Mouse (Mus musculus): Measurements from ENCODE around the gene Guk1. TPM values are rescaled to one million over a fixed set of nuclear protein-coding genes. Genes with fewer than 3 reads are reported as not detected.

Guk1 gene
- 245 and 247 TPM in 2 replicates for polyA plus RNA-seq (2015; fragmentation: Nextera tagmentation; extraction: Ambion mirVana)

DNA sequence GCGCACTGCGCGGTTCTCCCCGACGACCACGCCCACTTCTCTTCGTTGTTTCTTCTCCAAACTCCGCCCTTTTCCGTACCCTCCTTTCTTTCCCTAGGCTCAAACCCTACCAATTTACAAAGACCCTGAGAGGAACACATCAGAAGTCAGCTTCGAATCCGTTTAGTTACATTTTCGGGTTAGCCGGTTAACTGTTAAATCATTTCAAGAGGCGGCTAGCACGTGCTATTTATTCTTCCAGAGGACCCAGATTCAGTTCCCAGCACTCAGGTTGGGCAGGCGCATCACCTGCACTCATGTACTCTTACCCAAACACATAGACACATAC lies at the start of gene Guk1:
TSS of gene Guk1 (minus strand) at position 154 of the 328 bp plus-strand sequence.
- H3K27ac ChIP-seq (replicated peaks): peak within 1 kb of the TSS; percentile 92
- no peaks in the 10 kb centered on the region for H3K9me3 ChIP-seq
- H3K36me3 ChIP-seq: no peaks in the 10 kb centered on the region
- H3K9ac ChIP-seq: peak within 1 kb of the TSS; percentile 70
- H3K4me2 ChIP-seq: peak within 1 kb of the TSS; percentile 64
- WGBS: 6% methylated on average over 16 of the region's 16 CpGs
- H3K4me1 ChIP-seq (replicated peaks): peaks cover 27% of the 10 kb centered on the region
- no peaks in the 10 kb centered on the region for H3K27me3 ChIP-seq
- peak within 1 kb of the TSS; percentile 61 for H3K4me3 ChIP-seq
- peak; percentile 6; the same call in 1 of the 2 replicates for ATAC-seq (ENCODE audit: low FRiP score, low read depth)

DNA sequence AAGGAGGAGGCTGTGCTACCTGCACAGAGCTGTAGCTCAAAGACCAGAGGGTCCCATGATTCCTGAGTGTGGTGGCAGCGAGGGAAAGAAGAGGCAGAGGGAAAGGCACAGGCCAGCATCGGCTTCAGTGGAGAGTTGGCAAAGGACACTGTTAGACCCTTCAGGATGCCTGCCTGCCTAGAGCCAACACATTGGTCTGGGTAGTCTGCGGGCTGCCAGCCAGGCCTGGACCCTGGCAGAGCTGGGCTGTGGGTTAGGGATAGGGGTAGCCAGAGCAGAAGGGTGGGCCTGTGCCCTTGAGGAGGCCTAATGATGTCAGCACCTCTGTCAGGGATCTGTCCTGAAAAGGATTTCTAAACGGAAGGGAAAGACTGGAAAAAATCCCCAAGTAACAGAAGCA lies 47.8 kb upstream of the Guk1 start:
- 67% methylated on average over 4 of the region's 4 CpGs for WGBS
- H3K4me3 ChIP-seq: no peak overlapping the region
- no peak for ATAC-seq (ENCODE audit: low FRiP score, low read depth)
- H3K9me3 ChIP-seq: no peaks in the 10 kb centered on the region
- no peaks in the 10 kb centered on the region for H3K36me3 ChIP-seq
- no peak overlapping the region for H3K4me2 ChIP-seq
- no peak overlapping the region for H3K9ac ChIP-seq
- H3K4me1 ChIP-seq (replicated peaks): peaks cover 10% of the 10 kb centered on the region
- no peaks in the 10 kb centered on the region for H3K27me3 ChIP-seq
- no peak overlapping the region for H3K27ac ChIP-seq (replicated peaks)

DNA sequence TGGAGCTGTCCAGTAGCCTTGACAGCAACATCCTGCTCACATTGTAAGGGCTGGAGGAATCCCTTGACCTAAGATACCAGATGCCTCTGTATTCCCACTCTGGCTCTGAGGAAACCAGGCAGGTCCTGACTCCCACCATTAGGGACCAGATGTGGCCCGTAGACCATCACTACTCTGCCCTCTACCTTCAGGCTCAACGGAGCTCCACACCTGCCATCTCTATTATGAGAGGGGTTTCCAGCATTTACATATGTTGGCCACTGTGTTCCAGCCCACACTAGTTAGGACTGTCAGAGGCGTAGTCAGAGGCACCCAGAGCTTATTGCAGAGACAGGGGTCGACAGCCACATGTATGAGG lies 47.4 kb upstream of the Guk1 start:
- Histone ChIP-seq H3K9ac (no peak overlapping the region), H3K27ac (replicated peaks) (no peak overlapping the region), H3K4me2 (0 out of 2 replicates have a peak overlapping the region, but pooled peaks have one; percentile 2), H3K36me3 (no peaks in the 10 kb centered on the region), H3K27me3 (no peaks in the 10 kb centered on the region), H3K4me3 (no peak overlapping the region), H3K4me1 (replicated peaks) (peaks cover 10% of the 10 kb centered on the region), H3K9me3 (no peaks in the 10 kb centered on the region)
- 0 out of 2 replicates have a peak, but pooled peaks have one; percentile 5 for ATAC-seq (ENCODE audit: low FRiP score, low read depth)
- 46% methylated on average over 4 of the region's 4 CpGs for WGBS

DNA sequence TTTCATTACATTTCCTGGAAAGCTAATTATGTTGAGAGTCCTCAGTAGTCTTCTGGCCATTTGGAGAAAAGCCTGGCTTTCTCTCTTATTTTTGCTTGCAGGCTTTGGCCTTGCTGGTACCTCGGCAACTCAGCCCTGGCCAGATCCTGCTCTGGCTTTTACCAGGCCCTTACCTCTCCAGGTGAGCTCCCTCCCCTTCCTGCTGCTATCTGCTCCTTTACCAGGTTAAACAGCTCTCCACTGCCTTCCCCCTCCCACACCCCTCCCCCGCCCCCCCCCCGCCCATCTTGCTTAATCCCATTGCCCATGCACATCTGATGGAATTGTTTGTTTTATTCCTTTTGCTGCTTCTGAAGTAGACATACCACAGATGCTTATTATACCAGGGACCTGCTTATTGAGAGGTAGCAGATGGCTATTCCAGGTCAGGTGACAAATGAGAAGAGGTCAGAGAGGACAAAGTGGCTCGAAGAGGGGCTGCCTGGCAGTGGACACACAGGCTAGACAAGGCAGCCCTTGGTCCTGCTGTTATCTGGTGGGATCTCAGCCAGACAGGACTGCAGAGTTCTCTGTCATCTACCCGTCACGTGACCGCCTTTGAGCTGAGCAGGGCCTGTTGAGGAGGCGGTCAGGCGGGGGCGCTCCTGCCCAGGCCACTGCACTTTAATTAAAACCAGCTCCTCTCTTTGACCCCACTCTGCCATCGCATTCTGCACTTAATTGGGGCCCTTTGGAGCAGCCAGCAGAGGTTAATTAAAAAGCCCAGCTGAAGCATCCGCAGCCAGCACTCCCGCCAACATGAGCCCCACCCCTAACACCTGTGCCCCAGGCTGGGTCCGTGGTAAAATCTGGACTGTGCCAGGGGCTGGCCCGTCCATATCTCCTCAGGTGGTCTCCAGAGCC lies 46.8 kb upstream of the Guk1 start:
- H3K27me3 ChIP-seq: no peaks in the 10 kb centered on the region
- H3K9ac ChIP-seq: no peak overlapping the region
- WGBS: 5% methylated on average over 15 of the region's 15 CpGs
- no peak overlapping the region for H3K4me3 ChIP-seq
- H3K4me1 ChIP-seq (replicated peaks): peaks cover 10% of the 10 kb centered on the region
- 0 out of 2 replicates have a peak overlapping the region, but pooled peaks have one; percentile 2 for H3K4me2 ChIP-seq
- H3K36me3 ChIP-seq: no peaks in the 10 kb centered on the region
- ATAC-seq (ENCODE audit: low FRiP score, low read depth): peak; percentile 80
- H3K9me3 ChIP-seq: no peaks in the 10 kb centered on the region
- no peak overlapping the region for H3K27ac ChIP-seq (replicated peaks)

DNA sequence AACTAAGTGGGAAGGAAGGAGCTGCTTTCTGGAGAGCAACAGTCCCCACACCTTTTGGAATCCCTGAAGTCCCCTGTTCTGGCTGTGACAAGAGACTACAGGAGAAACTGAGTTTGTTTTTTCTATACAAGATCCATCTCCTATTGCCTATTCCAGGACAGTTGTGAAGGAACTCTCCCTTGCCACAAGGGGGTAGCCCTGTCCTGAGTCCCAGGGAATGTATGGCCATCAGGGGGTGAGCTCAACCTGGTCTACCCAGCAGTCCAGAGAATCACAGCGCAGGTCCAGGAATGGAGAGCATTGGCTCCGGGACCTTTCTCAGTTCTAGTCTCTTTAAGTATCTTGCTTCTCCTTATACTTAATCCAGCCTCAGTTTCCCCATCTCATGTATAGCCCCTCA lies 40.8 kb upstream of the Guk1 start:
- 57% methylated on average over 2 of the region's 2 CpGs for WGBS
- H3K4me2 ChIP-seq: no peak overlapping the region

DNA sequence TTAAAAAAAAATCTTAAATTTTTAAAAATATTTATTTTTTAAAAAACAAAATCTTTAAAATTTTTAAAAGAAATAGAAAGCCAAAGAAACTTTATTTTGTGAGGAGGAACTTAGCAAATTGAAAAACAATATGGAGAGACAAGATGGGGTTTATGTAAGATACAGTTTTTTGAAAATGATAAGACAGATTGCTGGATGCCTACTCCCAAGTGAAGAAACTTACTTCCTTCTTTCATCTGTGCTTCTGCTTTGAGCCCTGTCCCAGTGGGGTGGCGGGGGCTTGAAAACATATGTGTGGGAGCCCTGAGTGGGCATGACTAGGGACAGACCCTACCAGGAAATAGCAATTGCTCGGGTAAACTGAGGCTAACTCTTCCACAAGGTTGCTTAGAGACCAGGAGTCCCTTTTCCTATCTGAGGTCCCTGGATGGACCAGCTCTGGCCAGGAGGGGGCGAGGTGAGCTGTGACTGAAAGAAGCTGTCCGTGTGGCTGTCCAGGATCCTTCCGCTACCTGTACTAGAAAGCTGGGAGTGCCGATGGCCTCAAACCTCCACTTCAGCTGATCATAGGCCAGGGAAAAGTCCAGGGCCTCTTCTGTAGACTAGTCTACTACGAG lies 38.2 kb upstream of the Guk1 start:
- no peak overlapping the region for H3K9ac ChIP-seq
- H3K27ac ChIP-seq (replicated peaks): no peak overlapping the region
- no peaks in the 10 kb centered on the region for H3K27me3 ChIP-seq
- H3K4me3 ChIP-seq: no peak overlapping the region
- H3K4me1 ChIP-seq (replicated peaks): peaks cover 29% of the 10 kb centered on the region
- ATAC-seq (ENCODE audit: low FRiP score, low read depth): no peak
- no peaks in the 10 kb centered on the region for H3K9me3 ChIP-seq
- H3K4me2 ChIP-seq: no peak overlapping the region
- WGBS: 12% methylated on average over 7 of the region's 7 CpGs
- no peaks in the 10 kb centered on the region for H3K36me3 ChIP-seq

More for the DNA sequence above, 40.8 kb upstream of the Guk1 start:
- no peaks in the 10 kb centered on the region for H3K36me3 ChIP-seq
- no peaks in the 10 kb centered on the region for H3K27me3 ChIP-seq
- peaks cover 9% of the 10 kb centered on the region for H3K4me1 ChIP-seq (replicated peaks)
- no peak overlapping the region for H3K4me3 ChIP-seq
- H3K27ac ChIP-seq (replicated peaks): no peak overlapping the region
- ATAC-seq (ENCODE audit: low FRiP score, low read depth): no peak
- no peaks in the 10 kb centered on the region for H3K9me3 ChIP-seq
- no peak overlapping the region for H3K9ac ChIP-seq

DNA sequence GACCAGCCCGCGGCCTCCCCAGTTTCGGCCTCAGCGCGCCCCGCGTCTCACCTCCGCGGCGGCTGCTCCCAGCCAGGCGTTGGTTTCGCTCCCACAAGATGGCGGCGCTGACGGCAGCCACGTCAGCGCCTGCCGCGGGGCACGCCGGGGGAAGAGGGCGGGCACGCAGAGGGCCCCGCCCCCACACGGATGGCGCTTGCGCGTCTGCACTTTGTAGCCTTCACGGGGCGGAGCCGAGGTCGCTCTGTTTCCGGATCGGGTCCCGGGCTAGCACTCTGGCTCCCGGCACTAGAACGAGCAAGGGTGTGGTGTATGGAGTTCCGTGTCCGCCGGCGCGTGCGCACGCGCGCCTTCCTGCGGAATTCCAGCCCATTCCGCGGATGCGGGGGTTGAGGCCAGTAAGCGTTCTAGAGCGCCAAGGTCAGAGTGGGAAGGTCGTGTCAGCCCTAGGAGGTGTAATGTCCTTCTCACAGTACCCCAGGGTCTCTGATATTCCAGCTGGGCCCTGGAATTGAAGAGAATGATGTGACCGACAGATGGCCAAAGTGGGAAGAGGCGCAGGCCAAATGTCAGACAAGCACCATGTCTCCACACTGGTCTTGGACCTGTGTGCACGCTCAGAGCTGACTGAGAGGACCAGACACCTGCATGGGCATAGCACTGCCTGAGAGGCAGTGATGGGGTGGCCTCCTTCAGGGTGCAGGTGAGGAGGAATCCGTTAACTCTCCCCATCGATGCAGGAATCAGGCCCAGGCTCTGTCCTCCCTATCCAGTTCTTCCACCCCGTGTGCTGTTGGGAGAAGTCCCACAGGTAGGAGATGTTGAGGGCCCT lies 36.3 kb upstream of the Guk1 start, which contains the start of gene Arf1:
TSS of gene Arf1 (minus strand) at position 149 of the 832 bp plus-strand sequence.
- no peaks in the 10 kb centered on the region for H3K9me3 ChIP-seq
- H3K36me3 ChIP-seq: no peaks in the 10 kb centered on the region
- H3K27ac ChIP-seq (replicated peaks): peak within 1 kb of the TSS; percentile 94
- H3K4me1 ChIP-seq (replicated peaks): peaks cover 42% of the 10 kb centered on the region
- H3K4me3 ChIP-seq: peak within 1 kb of the TSS; percentile 99
- peak within 1 kb of the TSS; percentile 80 for H3K4me2 ChIP-seq
- 6% methylated on average over 52 of the region's 59 CpGs for WGBS
- no peaks in the 10 kb centered on the region for H3K27me3 ChIP-seq
- H3K9ac ChIP-seq: peak within 1 kb of the TSS; percentile 99
- peak; percentile 94 for ATAC-seq (ENCODE audit: low FRiP score, low read depth)

DNA sequence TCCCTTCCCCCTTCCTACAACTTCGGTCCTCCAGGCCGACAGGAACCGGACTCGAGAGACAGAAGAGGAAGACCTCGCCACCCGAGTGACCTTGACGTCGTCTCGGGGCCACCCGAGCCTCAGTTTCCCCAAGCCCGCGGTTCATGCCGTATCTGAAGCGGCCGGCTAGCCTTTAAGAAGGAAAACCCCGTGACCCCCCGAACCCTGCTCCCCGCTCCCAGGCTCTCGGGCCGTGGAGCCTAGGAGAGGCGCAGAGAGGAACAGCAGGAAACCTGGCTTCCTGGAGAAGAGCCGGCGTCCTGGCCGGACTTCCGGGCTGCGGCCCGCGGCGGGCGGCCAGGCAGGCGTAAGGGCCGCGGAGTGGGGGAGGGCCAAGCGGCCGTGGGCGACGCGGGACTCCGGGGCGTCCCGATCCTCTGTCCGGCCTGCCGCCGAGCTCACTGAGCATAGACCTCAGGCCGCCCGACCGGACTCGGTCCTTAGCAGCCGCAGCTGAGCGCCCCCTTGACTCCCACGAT lies 35.7 kb upstream of the Guk1 start:
- H3K9ac ChIP-seq: peak overlapping the region; percentile 99
- WGBS: under 1% methylated on average over 42 of the region's 51 CpGs
- ATAC-seq (ENCODE audit: low FRiP score, low read depth): peak; percentile 83
- no peaks in the 10 kb centered on the region for H3K36me3 ChIP-seq
- peak overlapping the region; percentile 99 for H3K4me3 ChIP-seq
- H3K27ac ChIP-seq (replicated peaks): peak overlapping the region; percentile 94
- H3K4me2 ChIP-seq: peak overlapping the region; percentile 80
- peaks cover 49% of the 10 kb centered on the region for H3K4me1 ChIP-seq (replicated peaks)
- H3K27me3 ChIP-seq: no peaks in the 10 kb centered on the region
- H3K9me3 ChIP-seq: no peaks in the 10 kb centered on the region

DNA sequence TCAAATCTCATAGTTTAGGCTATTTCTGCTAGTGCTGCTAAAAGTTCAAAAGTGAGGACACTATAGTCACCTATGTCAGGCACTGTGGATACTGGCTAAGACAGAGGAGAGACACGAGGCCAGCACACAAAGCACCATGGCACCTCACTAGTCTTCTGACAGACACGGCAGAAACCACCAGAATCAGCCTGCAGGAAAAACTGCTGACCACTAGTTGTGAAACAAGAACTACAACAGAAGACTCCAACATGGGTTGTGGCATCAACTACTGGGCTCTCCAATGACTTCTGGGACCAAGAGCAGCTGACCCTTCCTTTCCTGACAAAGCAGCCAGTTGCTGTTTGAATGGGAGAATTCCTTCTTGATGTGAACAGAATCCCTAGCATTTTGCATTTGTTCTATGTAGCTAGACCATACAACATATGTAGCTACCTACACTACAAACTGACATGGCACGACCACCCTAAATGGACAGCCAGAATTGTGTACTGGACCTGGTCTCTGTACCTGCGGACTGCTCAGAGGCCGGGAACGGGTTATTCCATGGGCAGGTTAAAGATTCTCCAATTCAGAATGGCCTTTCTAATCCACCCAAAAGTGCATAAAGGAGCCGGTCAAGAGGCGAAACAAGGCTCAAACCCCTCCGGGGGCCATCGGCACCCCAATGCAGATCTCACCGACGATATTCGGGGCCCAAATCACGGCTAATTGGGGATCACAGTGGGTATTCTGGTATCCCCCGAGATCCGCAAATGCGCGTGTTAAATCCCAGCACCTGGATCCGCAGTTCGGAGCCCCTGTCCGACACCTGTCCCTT lies 35.0 kb upstream of the Guk1 start:
- Histone ChIP-seq H3K4me2 (peak overlapping the region; percentile 80), H3K9ac (peak overlapping the region; percentile 99), H3K27me3 (no peaks in the 10 kb centered on the region), H3K4me3 (peak overlapping the region; percentile 99), H3K36me3 (no peaks in the 10 kb centered on the region), H3K9me3 (no peaks in the 10 kb centered on the region), H3K4me1 (replicated peaks) (peaks cover 53% of the 10 kb centered on the region), H3K27ac (replicated peaks) (peak overlapping the region; percentile 94)
- no peak for ATAC-seq (ENCODE audit: low FRiP score, low read depth)
- WGBS: 3% methylated on average over 21 of the region's 21 CpGs

DNA sequence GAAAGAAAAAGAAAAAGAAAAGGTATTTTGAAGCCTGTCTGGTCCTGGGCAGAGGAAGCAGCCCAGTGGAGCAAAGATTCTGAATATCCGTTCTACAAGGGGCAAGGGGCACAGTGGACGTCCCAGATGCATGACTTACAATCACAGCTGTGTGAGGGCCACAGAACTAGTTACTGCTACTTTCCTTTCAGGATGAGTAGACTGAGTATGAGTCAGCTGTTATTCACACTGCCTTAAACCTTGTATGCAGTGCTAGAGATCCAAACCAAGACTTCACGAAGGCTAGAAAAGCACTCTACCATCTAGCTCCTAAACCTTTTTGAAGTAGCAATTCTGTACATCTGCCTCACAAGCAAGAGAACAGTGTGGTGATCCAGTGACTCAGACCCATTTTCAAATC lies 34.2 kb upstream of the Guk1 start:
- H3K27ac ChIP-seq (replicated peaks): no peak overlapping the region
- H3K4me3 ChIP-seq: peak overlapping the region; percentile 99
- no peak for ATAC-seq (ENCODE audit: low FRiP score, low read depth)
- H3K9ac ChIP-seq: peak overlapping the region; percentile 99; the same call in 1 of the 2 replicates
- H3K9me3 ChIP-seq: no peaks in the 10 kb centered on the region
- 55% methylated on average over 3 of the region's 3 CpGs for WGBS
- H3K36me3 ChIP-seq: no peaks in the 10 kb centered on the region
- peaks cover 60% of the 10 kb centered on the region for H3K4me1 ChIP-seq (replicated peaks)
- peak overlapping the region; percentile 80 for H3K4me2 ChIP-seq
- no peaks in the 10 kb centered on the region for H3K27me3 ChIP-seq

DNA sequence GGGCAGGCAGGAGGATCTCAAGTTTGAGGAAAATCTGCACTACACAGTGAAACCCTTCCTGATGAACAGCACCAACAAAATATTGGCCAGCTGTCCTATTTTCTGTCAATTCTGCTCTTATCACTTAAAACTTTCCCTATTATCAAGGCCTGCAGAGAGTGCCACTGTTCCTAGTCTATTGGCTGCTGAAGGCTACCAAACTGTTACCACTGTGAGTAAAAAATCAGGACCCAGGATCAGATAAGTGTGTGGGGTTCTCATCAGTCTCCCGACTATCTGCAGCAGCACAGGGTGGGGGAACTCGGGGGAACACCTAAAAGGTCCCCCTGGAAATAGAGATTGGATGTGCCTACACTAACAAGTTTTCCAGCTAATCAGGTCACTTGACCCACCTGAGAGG lies 33.2 kb upstream of the Guk1 start:
- H3K4me2 ChIP-seq: peak overlapping the region; percentile 80
- no peaks in the 10 kb centered on the region for H3K27me3 ChIP-seq
- H3K9ac ChIP-seq: no peak overlapping the region
- H3K4me3 ChIP-seq: no peak overlapping the region
- no peaks in the 10 kb centered on the region for H3K9me3 ChIP-seq
- no peak for ATAC-seq (ENCODE audit: low FRiP score, low read depth)
- WGBS: 76% methylated on average over 2 of the region's 2 CpGs
- peaks cover 58% of the 10 kb centered on the region for H3K4me1 ChIP-seq (replicated peaks)
- H3K27ac ChIP-seq (replicated peaks): no peak overlapping the region
- H3K36me3 ChIP-seq: no peaks in the 10 kb centered on the region
